Mouse (Mus musculus): ENCODE data around the gene Olfr763. TPM values are rescaled to one million over a fixed set of nuclear protein-coding genes. Genes with fewer than 3 reads are reported as not detected.
"Not testable (repeated sequence)": the region's sequence is repeated elsewhere in the genome, so short reads cannot be mapped to it uniquely, and the experiment has no call there.

The Olfr763 gene
- not detected in 2 replicates for polyA plus RNA-seq (2015; fragmentation: Nextera tagmentation; extraction: Ambion mirVana)

DNA sequence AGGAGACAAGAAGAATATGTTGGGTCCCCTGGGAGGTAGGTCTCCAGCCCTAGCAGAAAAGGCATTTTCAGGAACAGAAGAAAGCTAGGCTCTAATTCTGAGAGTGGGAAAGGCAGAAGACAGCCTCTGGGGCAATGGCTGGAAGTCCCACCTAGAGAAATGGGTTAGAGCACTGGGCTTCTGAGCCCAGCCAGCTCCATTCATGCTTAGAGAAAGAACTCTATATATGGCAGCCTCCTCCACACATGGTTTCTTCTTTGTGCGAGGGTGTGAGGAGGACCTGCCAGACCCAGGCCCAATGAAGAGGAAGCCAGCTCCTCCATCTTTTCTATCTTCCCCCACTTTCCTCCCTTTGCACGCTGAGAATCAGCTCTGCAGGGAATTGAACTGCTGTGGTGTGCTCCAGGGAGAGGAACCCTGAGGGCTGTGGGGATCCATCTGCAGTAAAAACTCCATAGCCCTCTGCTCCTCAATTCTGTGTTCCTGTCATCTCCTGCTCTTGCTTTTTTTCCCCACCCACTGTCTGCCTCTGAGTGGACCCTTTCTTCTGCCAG is at the start of gene Olfr763:
TSS of gene Olfr763 (plus strand) at position 504 of the 554 bp plus-strand sequence.
- DNase-seq (ENCODE audit: low spot score): no peak

GRCm38 (mm10) chr10:128964961-128965360 is 45.6 kb upstream of the Olfr763 start:
- DNase-seq (ENCODE audit: low spot score): no peak

DNA sequence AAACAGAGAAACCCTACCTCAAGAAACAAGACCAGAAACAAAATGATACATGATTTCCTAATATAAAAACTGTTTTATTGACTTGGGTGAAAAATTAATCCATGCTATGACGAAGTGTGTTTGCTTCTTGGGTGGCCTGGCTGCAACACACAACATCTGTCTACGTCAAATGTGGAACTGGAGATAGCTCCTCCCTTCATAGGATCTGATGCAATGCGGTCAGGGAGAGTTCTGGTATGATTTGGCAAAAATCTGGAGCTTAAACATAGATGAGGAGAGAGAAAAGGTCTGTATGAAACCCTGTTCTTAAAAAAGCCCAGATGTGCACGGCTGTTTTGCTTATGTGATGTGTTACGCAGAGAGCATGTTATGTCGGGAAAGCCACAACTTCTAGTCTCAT is 44.7 kb upstream of the Olfr763 start:
- no peak for DNase-seq (ENCODE audit: low spot score)

DNA sequence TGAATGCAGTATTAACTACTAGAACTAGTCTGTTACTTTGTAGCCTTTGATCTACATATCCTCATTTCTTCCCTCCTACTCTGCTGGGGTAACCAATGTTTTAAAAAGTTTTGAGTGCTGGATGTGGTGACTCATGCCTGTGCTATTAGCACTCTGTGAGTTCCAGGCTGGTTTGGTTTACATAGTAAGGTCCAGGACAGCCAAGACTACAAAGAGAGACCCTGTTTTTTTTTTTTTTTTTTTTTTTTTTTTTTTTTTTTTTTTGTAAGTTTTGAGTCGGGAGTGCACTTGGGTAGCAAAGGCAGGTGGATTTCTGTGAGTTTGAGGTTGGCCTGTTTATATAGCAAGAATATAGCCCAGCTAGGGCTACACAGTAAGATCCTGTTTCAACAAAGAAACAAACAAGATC is 42.2 kb upstream of the Olfr763 start:
- no peak for DNase-seq (ENCODE audit: low spot score)

GRCm38 (mm10) chr10:128970740-128971250 is 39.8 kb upstream of the Olfr763 start:
- DNase-seq (ENCODE audit: low spot score): no peak

- DNase-seq (ENCODE audit: low spot score): no peak
These were observed 37.8 kb upstream of the Olfr763 start for GRCm38 (mm10) chr10:128972841-128973240.

GRCm38 (mm10) chr10:128976395-128976794 is 34.2 kb upstream of the Olfr763 start:
- no peak for DNase-seq (ENCODE audit: low spot score)

GRCm38 (mm10) chr10:128977522-128978114 is 33.0 kb upstream of the Olfr763 start:
- peak; percentile 82 for DNase-seq (ENCODE audit: low spot score)

GRCm38 (mm10) chr10:128980644-128981365 is 29.8 kb upstream of the Olfr763 start:
- DNase-seq (ENCODE audit: low spot score): no peak

DNA sequence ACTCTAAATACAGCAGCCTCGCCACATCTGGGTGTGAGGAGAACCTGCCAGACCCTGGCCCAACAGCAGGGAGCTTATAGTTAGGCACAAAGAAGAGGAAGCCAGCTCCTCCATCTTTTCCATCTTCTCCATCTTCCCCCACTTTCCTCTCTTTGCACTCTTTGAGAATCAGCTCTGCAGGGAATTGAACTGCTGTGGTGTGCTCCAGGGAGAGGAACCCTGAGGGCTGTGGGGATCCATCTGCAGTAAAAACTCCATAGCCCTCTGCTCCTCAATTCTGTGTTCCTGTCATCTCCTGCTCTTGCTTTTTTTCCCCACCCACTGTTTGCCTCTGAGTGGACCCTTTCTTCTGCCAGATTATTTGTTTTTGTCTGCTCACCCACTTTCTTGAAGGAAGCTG is 21.5 kb upstream of the Olfr763 start, which contains the start of gene Olfr9:
TSS of gene Olfr9 (plus strand) at position 301 of the 400 bp plus-strand sequence.
- DNase-seq (ENCODE audit: low spot score): not testable (repeated sequence)

- not testable (repeated sequence) for DNase-seq (ENCODE audit: low spot score)
These were observed 20.3 kb upstream of the Olfr763 start for GRCm38 (mm10) chr10:128990129-128990850.

DNA sequence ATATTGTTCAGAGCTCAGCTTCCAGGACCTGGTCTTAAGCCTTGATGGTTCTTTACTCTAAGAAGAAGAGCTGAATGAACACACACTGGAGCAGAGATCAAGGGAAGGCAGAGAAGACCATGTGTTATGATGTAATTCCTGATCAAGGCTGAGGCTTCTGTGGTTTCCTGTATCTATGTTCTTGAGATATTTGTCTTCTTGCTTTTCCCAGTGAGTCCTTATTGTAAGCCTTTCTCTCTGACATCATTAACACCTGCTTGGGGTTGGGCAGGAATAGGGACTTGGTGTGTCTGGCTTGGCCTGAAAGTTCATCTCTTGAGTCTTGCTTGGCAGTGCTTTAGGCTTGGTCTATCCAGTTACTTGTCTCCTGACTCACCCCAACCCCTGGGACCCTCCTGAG is 19.6 kb upstream of the Olfr763 start:
- peak; percentile 76 for DNase-seq (ENCODE audit: low spot score)

GRCm38 (mm10) chr10:128995796-128996195 is 14.8 kb upstream of the Olfr763 start:
- DNase-seq (ENCODE audit: low spot score): no peak

- DNase-seq (ENCODE audit: low spot score): no peak
These were observed 14.0 kb upstream of the Olfr763 start for GRCm38 (mm10) chr10:128996523-128997040.

DNA sequence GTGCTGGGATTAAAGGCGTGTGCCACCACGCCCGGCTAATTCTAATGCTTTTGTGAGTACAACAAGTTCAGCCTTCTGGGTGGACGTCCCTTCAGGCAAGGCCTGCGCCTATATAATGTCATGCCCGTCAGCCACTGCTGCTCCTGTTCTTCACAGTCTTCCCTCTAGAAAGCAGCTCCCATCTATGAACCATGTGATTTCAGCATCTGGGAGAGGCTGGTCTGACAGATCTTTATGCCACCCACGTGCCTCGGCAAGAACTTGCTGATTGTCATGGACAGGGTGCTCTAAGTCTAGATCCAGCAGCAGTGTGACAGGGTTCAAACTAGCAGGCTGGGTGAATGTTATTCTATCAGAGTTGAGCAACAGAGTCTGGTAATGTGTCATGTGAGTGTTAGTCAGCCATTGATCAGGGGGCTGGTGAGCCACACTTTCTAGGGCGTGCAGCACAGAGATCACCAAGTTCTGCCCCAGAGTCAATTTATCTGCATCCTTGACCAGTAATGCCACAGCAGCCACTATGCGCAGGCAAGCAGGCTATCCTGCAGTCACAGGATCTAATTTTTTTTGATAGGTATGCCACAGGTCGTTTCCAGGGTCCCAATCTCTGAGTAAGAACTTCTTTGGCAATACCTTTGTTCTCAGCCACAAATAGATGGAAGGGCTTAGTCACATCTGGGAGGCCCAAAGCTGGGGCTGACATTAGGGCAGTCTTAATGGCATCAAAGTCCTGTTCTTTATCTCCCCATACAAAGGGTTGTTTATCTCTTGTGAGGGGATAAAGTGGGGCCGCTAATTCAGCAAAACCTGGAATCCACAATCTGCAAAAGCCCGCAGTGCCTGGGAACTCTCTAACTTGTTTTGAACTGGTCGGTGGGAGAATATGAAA is 6.3 kb upstream of the Olfr763 start:
- DNase-seq (ENCODE audit: low spot score): no peak

- DNase-seq (ENCODE audit: low spot score): not testable (repeated sequence)
These were observed 920 bp downstream of the Olfr763 start for GRCm38 (mm10) chr10:129011511-129011910.

- no peak for DNase-seq (ENCODE audit: low spot score)
These were observed 3.9 kb downstream of the Olfr763 start for GRCm38 (mm10) chr10:129014477-129014876.

GRCm38 (mm10) chr10:129023319-129023718 is 12.7 kb downstream of the Olfr763 start:
- no peak for DNase-seq (ENCODE audit: low spot score)

DNA sequence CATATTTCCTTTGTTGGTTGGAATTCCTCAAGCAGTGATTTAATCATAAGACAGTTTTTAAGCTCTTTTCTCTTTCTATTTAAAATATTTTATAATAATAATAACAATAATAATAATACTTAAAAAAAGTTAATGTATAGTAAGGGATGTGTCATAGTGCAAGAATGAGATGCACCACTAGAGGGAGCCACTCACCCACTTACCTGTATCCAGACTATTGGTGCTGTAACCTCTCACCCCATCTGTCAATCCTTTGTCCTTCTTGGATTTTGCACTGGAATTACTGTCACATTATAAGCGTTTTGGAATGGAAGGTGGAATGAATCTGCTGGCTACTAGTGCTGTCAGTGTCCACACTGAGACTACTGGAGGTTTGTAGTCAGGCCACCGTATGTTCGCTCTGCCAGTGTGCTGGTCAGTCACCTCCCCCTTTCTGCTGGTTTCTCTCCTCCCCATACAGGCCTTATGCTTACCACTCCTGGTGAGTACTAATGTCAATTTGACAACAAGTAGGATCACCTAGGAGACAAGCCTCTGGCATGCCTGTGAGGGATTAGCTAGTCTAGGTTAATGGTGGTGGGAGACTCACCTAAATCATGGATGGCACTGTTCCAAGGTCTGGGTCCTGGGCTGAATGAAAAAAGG is 15.5 kb downstream of the Olfr763 start:
- DNase-seq (ENCODE audit: low spot score): peak; percentile 30

DNA sequence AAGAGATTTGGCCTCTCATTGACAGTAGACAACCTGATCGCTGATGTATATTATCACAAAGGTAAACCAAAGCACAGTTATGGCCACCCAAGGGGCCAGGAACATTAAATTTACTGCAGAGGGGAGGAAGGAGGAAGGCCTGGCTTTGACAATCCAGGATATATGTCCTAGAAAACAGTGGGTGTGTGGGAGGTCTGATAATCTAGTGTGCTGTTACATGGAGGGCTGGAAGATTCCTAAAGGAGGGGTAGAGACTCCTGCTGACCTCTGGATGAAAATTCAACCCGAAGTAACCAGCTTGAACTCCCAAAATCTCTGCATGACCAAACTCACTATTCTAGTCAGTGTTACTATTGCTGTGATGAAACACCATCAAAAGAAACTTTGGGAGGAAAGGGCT is 17.8 kb downstream of the Olfr763 start:
- no peak for DNase-seq (ENCODE audit: low spot score)
